Mouse (Mus musculus) MEL (cell line): ENCODE data around the gene Arl5b. TPM values are rescaled to one million over a fixed set of nuclear protein-coding genes. Genes with fewer than 3 reads are reported as not detected.

Experiments used
- DNase-seq: peaks from one replicate; pipeline ENCODE4 v3.0.0; 2011; ENCODE audit warnings: low read depth, low spot score
- H3K27ac ChIP-seq: 2 replicates; pipeline ENCODE4 v1.5.1; 2012; ENCODE audit warnings: low read depth, mild to moderate bottlenecking, control low read depth, low read length, moderate library complexity; ENCODE audit not compliant: control insufficient read depth
- H3K27me3 ChIP-seq, 2 experiments: fragments of 150-350 bp in 1 of 2; sonication (generic) in 1 of 2; 2 replicates each; pipeline ENCODE4 v1.6.1; 2012; ENCODE audit warnings: low read length in 2 of 2, mild to moderate bottlenecking in 2 of 2, improper control_type of control experiment in 1 of 2, moderate library complexity in 1 of 2; ENCODE audit not compliant: insufficient read depth in 2 of 2, control insufficient read depth in 1 of 2
- H3K36me3 ChIP-seq, 2 experiments: 2 replicates each; pipeline ENCODE4 v1.6.1; 2012 to 2014; ENCODE audit warnings: low read length in 2 of 2, improper control_type of control experiment in 1 of 2, inconsistent platforms in 1 of 2, mild to moderate bottlenecking in 1 of 2; ENCODE audit not compliant: insufficient read depth in 2 of 2, control insufficient read depth in 1 of 2
- H3K4me1 ChIP-seq, 2 experiments: fragments of 150-350 bp in 1 of 2; sonication (generic) in 1 of 2; 2 replicates each; pipeline ENCODE4 v1.6.1; 2012; ENCODE audit warnings: low read length in 2 of 2, improper control_type of control experiment in 1 of 2, mild to moderate bottlenecking in 1 of 2; ENCODE audit not compliant: insufficient read depth in 2 of 2, control insufficient read depth in 1 of 2
- H3K4me3 ChIP-seq, 2 experiments: fragments of 150-350 bp in 1 of 2; sonication (generic) in 1 of 2; 2 replicates each; pipeline ENCODE4 v1.5.1; 2012; ENCODE audit warnings: low read depth in 2 of 2, low read length in 2 of 2, mild to moderate bottlenecking in 2 of 2, moderate library complexity in 2 of 2, control low read depth in 1 of 2, improper control_type of control experiment in 1 of 2; ENCODE audit not compliant: control insufficient read depth in 1 of 2, insufficient read depth in 1 of 2
- H3K79me2 ChIP-seq: 2 replicates; pipeline ENCODE4 v1.6.1; 2012; ENCODE audit warnings: mild to moderate bottlenecking, low read length, moderate library complexity; ENCODE audit not compliant: control insufficient read depth, poor library complexity, insufficient read depth
- H3K9ac ChIP-seq: 2 replicates; pipeline ENCODE4 v1.6.1; 2012; ENCODE audit warnings: low read depth, mild to moderate bottlenecking, control low read depth, low read length, moderate library complexity; ENCODE audit not compliant: control insufficient read depth, poor library complexity, severe bottlenecking
- H3K9me3 ChIP-seq: fragments of 150-350 bp; sonication (generic); replicated peaks from 2 replicates; pipeline ENCODE4 v1.6.1; 2012; ENCODE audit warnings: mild to moderate bottlenecking, low read length, improper control_type of control experiment, moderate library complexity; ENCODE audit not compliant: insufficient read depth
- CHD1 ChIP-seq: IDR thresholded peaks from 2 replicates; pipeline ENCODE4 v1.6.1; 2012; ENCODE audit warnings: low read depth, mild to moderate bottlenecking, inconsistent platforms, low read length, improper control_type of control experiment
- CHD2 ChIP-seq: IDR thresholded peaks from 2 replicates; pipeline ENCODE4 v1.6.1; 2011; ENCODE audit warnings: low read length, improper control_type of control experiment
- E2F4 ChIP-seq: IDR thresholded peaks from 2 replicates; pipeline ENCODE4 v1.6.1; 2011; ENCODE audit warnings: low read depth, low read length, improper control_type of control experiment, borderline replicate concordance
- ELF1 ChIP-seq: IDR thresholded peaks from 2 replicates; pipeline ENCODE4 v1.6.1; 2014; ENCODE audit warnings: low read depth, mild to moderate bottlenecking, inconsistent platforms, low read length, improper control_type of control experiment, moderate library complexity
- ETS1 ChIP-seq: IDR thresholded peaks from 2 replicates; pipeline ENCODE4 v1.6.1; 2012; ENCODE audit warnings: low read depth, mild to moderate bottlenecking, inconsistent platforms, low read length, improper control_type of control experiment, moderate library complexity
- HCFC1 ChIP-seq: IDR thresholded peaks from 2 replicates; pipeline ENCODE4 v1.6.1; 2012; ENCODE audit warnings: low read depth, mild to moderate bottlenecking, inconsistent platforms, low read length, improper control_type of control experiment, moderate library complexity
- JUND ChIP-seq: IDR thresholded peaks from 2 replicates; pipeline ENCODE4 v1.6.1; 2011; ENCODE audit warnings: low read depth, mild to moderate bottlenecking, improper control_type of control experiment, low read length
- KAT2A ChIP-seq: conservative IDR thresholded peaks from 2 replicates; pipeline ENCODE4 v1.6.1; 2012; ENCODE audit warnings: low read depth, low read length, improper control_type of control experiment, inconsistent platforms
- MAX ChIP-seq: IDR thresholded peaks from 2 replicates; pipeline ENCODE4 v1.6.1; 2011; ENCODE audit warnings: low read length, improper control_type of control experiment
- MXI1 ChIP-seq: IDR thresholded peaks from 2 replicates; pipeline ENCODE4 v1.6.1; 2011; ENCODE audit warnings: mild to moderate bottlenecking, low read depth, low read length, improper control_type of control experiment
- MYB ChIP-seq: IDR thresholded peaks from 2 replicates; pipeline ENCODE4 v1.6.1; 2011; ENCODE audit warnings: mild to moderate bottlenecking, low read depth, low read length, improper control_type of control experiment
- MYC ChIP-seq: IDR thresholded peaks from 2 replicates; pipeline ENCODE4 v1.6.1; 2011; ENCODE audit warnings: low read depth, mild to moderate bottlenecking, low read length, improper control_type of control experiment, moderate library complexity
- NRF1 ChIP-seq: IDR thresholded peaks from 2 replicates; pipeline ENCODE4 v1.6.1; 2014; ENCODE audit warnings: low read depth, mild to moderate bottlenecking, inconsistent platforms, low read length, improper control_type of control experiment, moderate library complexity; ENCODE audit not compliant: poor library complexity, insufficient read depth, severe bottlenecking
- POLR2A ChIP-seq, 2 experiments: IDR thresholded peaks; 2 replicates each; pipeline ENCODE4 v1.6.1; 2011 to 2012; ENCODE audit warnings: low read length in 2 of 2, mild to moderate bottlenecking in 2 of 2, control low read depth in 1 of 2, improper control_type of control experiment in 1 of 2, low read depth in 1 of 2, moderate library complexity in 1 of 2; ENCODE audit not compliant: control insufficient read depth in 1 of 2, insufficient read depth in 1 of 2, poor library complexity in 1 of 2
- POLR2AphosphoS2 ChIP-seq: IDR thresholded peaks from 2 replicates; pipeline ENCODE4 v1.6.1; 2011; ENCODE audit warnings: low read length, improper control_type of control experiment
- POLR2AphosphoS5 ChIP-seq: IDR thresholded peaks from 2 replicates; pipeline ENCODE4 v1.6.1; 2012; ENCODE audit warnings: low read depth, borderline replicate concordance, mild to moderate bottlenecking, inconsistent platforms, low read length, moderate library complexity, mixed read lengths
- RCOR1 ChIP-seq: IDR thresholded peaks from 2 replicates; pipeline ENCODE4 v1.6.1; 2012; ENCODE audit warnings: low read depth, mild to moderate bottlenecking, inconsistent platforms, low read length, improper control_type of control experiment
- SMC3 ChIP-seq: IDR thresholded peaks from 2 replicates; pipeline ENCODE4 v1.6.1; 2011; ENCODE audit warnings: low read depth, low read length, improper control_type of control experiment
- TAL1 ChIP-seq: IDR thresholded peaks from 2 replicates; pipeline ENCODE4 v1.6.1; 2012; ENCODE audit warnings: mild to moderate bottlenecking, inconsistent platforms, low read length, moderate library complexity, mixed read lengths
- TCF12 ChIP-seq: IDR thresholded peaks from 2 replicates; pipeline ENCODE4 v1.6.1; 2014; ENCODE audit warnings: low read depth, mild to moderate bottlenecking, inconsistent platforms, low read length, improper control_type of control experiment, moderate library complexity
- UBTF ChIP-seq: IDR thresholded peaks from 2 replicates; pipeline ENCODE4 v1.6.1; 2012; ENCODE audit warnings: low read depth, mild to moderate bottlenecking, inconsistent platforms, low read length, improper control_type of control experiment, moderate library complexity, borderline replicate concordance; ENCODE audit not compliant: insufficient read depth
- USF2 ChIP-seq, 2 experiments: IDR thresholded peaks; 2 replicates each; pipeline ENCODE4 v1.6.1; 2011 to 2012; ENCODE audit warnings: improper control_type of control experiment in 2 of 2, low read length in 2 of 2, borderline replicate concordance in 1 of 2, inconsistent platforms in 1 of 2, low read depth in 1 of 2, mild to moderate bottlenecking in 1 of 2; ENCODE audit not compliant: insufficient read depth in 1 of 2
- ZC3H11A ChIP-seq: IDR thresholded peaks from 2 replicates; pipeline ENCODE4 v1.6.1; 2012; ENCODE audit warnings: low read depth, mild to moderate bottlenecking, inconsistent platforms, low read length, improper control_type of control experiment
- ZMIZ1 ChIP-seq: IDR thresholded peaks from 2 replicates; pipeline ENCODE4 v1.6.1; 2012; ENCODE audit warnings: low read depth, mild to moderate bottlenecking, inconsistent platforms, low read length, improper control_type of control experiment, moderate library complexity
- ZNF384 ChIP-seq: IDR thresholded peaks from 2 replicates; pipeline ENCODE4 v1.6.1; 2012; ENCODE audit warnings: low read depth, mild to moderate bottlenecking, inconsistent platforms, low read length, improper control_type of control experiment
- polyA plus RNA-seq, 2 experiments: library from polyadenylated mRNA; stranded (reverse) in 1 of 2; unstranded in 1 of 2; fragments of >175 nt in 1 of 2; fragments of >200 nt in 1 of 2; gene quantifications; 2 replicates each; pipeline versions ENCODE4 v1.2.1 to v1.2.4; 2012; ENCODE audit warnings: low replicate concordance in 2 of 2, low read depth in 1 of 2; ENCODE audit not compliant: insufficient read length in 2 of 2, insufficient read depth in 1 of 2, missing spikeins in 1 of 2
- total RNA-seq: library from RNA; depleted of rRNA; stranded (reverse); fragments of 300-350 nt; gene quantifications from 2 replicates; pipeline ENCODE4 v1.2.3, GENCODE M21; 2012

Arl5b gene
- total and polyA plus RNA-seq, 3 experiments = 10.6 to 10.7 TPM; not detected in 1

DNA sequence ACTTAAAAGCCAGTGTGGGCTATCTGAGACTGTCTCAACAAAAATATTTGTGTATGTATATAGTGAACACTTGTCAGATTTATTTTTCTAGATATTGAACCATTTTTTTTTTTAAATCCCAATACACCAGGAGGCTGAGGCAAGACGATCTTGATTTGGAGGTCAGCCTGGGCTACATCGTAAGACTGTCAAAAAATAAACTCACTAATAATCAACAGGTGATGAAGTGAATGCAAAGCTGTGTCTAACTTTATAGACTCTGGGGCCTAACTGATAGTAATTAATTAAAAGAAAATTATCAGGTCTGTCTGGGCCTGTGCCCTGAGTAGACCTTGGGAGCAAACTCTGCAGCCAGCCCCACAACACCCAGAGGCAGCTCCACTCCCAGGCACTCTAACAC lies 34.5 kb downstream of the Arl5b start:
- Histone ChIP-seq H3K79me2 (no peaks in the 10 kb centered on the region), H3K27ac (no peak overlapping the region), H3K9ac (no peak overlapping the region), H3K9me3 (no peaks in the 10 kb centered on the region), H3K36me3 (no peaks in the 10 kb centered on the region; a peak in 1 of 4 replicates), H3K4me1 (no peaks in the 10 kb centered on the region), H3K4me3 (no peak overlapping the region)
- DNase-seq = no peak
- TF ChIP-seq POLR2AphosphoS2 (no peak), POLR2AphosphoS5 (no peak), ZNF384 (no peak), MXI1 (no peak), ELF1 (no peak), MAX (no peak), USF2 (IDR thresholded peaks at IDR 0.05; ENCODE audit: borderline replicate concordance in 1 of 2, insufficient read depth in 1 of 2, low read depth in 1 of 2, low read length in 2 of 2) (no peak), ZMIZ1 (no peak), TAL1 (no peak), HCFC1 (no peak), SMC3 (no peak), NRF1 (no peak), ETS1 (no peak), POLR2A (IDR thresholded peaks at IDR 0.05; ENCODE audit: control insufficient read depth in 1 of 2, insufficient read depth in 1 of 2, low read depth in 1 of 2, low read length in 2 of 2, poor library complexity in 1 of 2) (no peak), ZC3H11A (no peak), MYB (no peak), CHD1 (no peak), KAT2A (no peak), RCOR1 (no peak)
- TF ChIP-seq, all 39 proteins: peak for 0
- H3K27me3 ChIP-seq = no peaks in the 10 kb centered on the region; a peak in 1 of 4 replicates

DNA sequence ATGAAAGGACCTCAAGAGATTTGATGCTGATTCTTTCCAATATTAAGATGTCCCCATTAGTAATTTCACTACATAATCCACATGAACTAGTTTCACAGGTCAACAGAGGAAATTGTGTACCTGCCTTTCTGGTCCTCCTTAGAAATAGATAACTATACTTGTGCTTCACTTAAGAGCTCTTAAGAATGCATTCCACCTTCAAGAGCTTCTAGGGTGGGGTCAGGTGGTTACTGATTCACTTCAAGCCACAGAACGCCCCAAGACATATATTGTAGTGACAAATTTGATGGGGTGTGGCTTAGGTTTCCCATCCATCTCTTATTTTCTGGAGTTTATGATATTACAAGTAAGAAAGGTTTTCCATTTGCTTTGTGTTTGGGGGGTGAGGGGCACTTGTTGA lies 38.1 kb downstream of the Arl5b start:
- no peaks in the 10 kb centered on the region; a peak in 1 of 4 replicates for H3K27me3 ChIP-seq
- TF ChIP-seq MYB (no peak), CHD2 (no peak), E2F4 (no peak), JUND (no peak), UBTF (no peak), MYC (no peak), TCF12 (no peak), ZNF384 (no peak), RCOR1 (no peak), ZMIZ1 (no peak)
- TF ChIP-seq, all 39 proteins: peak for 0
- H3K27ac ChIP-seq = no peak overlapping the region
- no peaks in the 10 kb centered on the region for H3K9me3 ChIP-seq
- DNase-seq = no peak
- H3K4me1 ChIP-seq = peaks cover 4 to 5% of the 10 kb centered on the region in 2 experiments
- H3K79me2 ChIP-seq = no peaks in the 10 kb centered on the region
- H3K4me3 ChIP-seq = no peak overlapping the region
- H3K9ac ChIP-seq = no peak overlapping the region
- peaks cover 0 to 8% of the 10 kb centered on the region in 2 experiments; a peak in 2 of 4 replicates for H3K36me3 ChIP-seq
